In the genomic region with DNA sequence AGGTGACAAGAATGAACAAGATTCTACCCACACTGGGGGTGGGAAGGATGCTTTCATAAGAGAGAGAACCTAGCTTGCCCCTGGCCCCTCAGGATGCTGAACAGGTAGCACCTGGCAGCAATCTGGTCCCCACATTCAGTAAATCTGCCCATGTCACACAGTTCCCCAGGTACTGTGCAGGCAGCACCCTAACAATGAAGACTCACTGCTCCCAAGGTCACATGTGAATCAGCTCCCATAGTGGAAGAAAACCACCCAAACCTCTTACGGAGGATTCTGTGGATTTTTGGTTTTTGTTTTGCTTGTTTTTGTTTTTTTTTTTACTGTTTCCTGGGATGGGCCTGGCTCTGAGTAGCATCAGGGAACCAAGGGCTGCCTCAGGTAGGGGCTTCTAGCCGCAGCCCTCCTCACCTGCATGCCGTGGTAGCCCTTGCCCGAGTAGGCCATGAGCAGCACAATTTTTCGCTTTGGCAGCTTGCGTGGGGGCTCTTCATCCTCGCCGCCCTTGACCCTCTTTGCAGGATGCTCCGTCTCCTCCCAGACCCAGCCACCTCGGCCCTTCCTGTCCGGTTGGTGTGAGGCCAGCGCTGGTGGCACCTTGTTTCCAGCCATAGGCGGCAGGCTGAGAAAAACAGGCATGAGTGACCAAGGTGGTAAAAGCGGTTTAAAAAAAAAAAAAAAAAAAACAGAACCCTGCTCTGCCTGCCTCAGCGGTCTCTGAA, we compare ENCODE assay signal across 8 mouse cellular contexts. TPM values are rescaled to one million over a fixed set of nuclear protein-coding genes. Genes with fewer than 3 reads are reported as not detected.
DNase-seq lines count a peak whose midpoint lies in the region; ATAC-seq lines count a peak whose summit lies in the region.

No protein-coding gene starts in this region.

- peaks cover 9% of the 10 kb centered on the region for H3K4me1 ChIP-seq in kidney, embryonic 16.5 days (ENCODE audit: insufficient read depth, low read length)
- peaks cover 9% of the 10 kb centered on the region; the same call in 1 of the 2 replicates for H3K4me1 ChIP-seq in embryonic facial prominence, embryonic 12.5 days
- H3K4me1 ChIP-seq in hindbrain, embryonic 15.5 days (replicated peaks): peaks cover 24% of the 10 kb centered on the region
- H3K4me1 ChIP-seq in midbrain, embryonic 14.5 days (ENCODE audit: control insufficient read depth, insufficient read depth, low read length): peaks cover 12% of the 10 kb centered on the region

- peak overlapping the region; percentile 79 for H3K4me3 ChIP-seq in kidney, embryonic 16.5 days (ENCODE audit: low read length)
- H3K4me3 ChIP-seq in embryonic facial prominence, embryonic 12.5 days: peak overlapping the region; percentile 80
- H3K4me3 ChIP-seq in hindbrain, embryonic 15.5 days: peak overlapping the region; percentile 81
- peak overlapping the region; percentile 76 for H3K4me3 ChIP-seq in midbrain, embryonic 14.5 days (replicated peaks; ENCODE audit: low read depth, low read length)

- no peaks in the 10 kb centered on the region for H3K9me3 ChIP-seq in kidney, embryonic 16.5 days (ENCODE audit: low read length)
- no peaks in the 10 kb centered on the region for H3K9me3 ChIP-seq in embryonic facial prominence, embryonic 12.5 days
- H3K9me3 ChIP-seq in hindbrain, embryonic 15.5 days: no peaks in the 10 kb centered on the region
- no peaks in the 10 kb centered on the region for H3K9me3 ChIP-seq in midbrain, embryonic 14.5 days (ENCODE audit: control insufficient read depth, low read length)

- H3K9ac ChIP-seq in kidney, embryonic 16.5 days (replicated peaks; ENCODE audit: low read length): peak overlapping the region; percentile 81
- peak overlapping the region; percentile 83 for H3K9ac ChIP-seq in embryonic facial prominence, embryonic 12.5 days
- peak overlapping the region; percentile 69 for H3K9ac ChIP-seq in hindbrain, embryonic 15.5 days
- peak overlapping the region; percentile 72 for H3K9ac ChIP-seq in midbrain, embryonic 14.5 days (replicated peaks; ENCODE audit: low read length)

- peaks cover 28% of the 10 kb centered on the region for H3K36me3 ChIP-seq in kidney, embryonic 16.5 days (ENCODE audit: insufficient read depth, low read length)
- peaks cover 46% of the 10 kb centered on the region for H3K36me3 ChIP-seq in embryonic facial prominence, embryonic 12.5 days
- peaks cover 17% of the 10 kb centered on the region; the same call in 1 of the 2 replicates for H3K36me3 ChIP-seq in hindbrain, embryonic 15.5 days
- peaks cover 22% of the 10 kb centered on the region for H3K36me3 ChIP-seq in midbrain, embryonic 14.5 days (ENCODE audit: control insufficient read depth, insufficient read depth, low read length)

- DNase-seq in kidney, postnatal 36 days: no peak
- no peak for DNase-seq in midbrain, embryonic 14.5 days
- DNase-seq in yolk sac, embryonic 10.5 days (ENCODE audit: low spot score): no peak
- no peak for DNase-seq in embryo, embryonic 9.5 days (ENCODE audit: extremely low spot score)
- DNase-seq in layer of hippocampus, postnatal 10 days (ENCODE audit: low spot score in 2 of 2): no peak

- 12% methylated on average over 15 of the region's 15 CpGs for WGBS in kidney, embryonic 16.5 days
- 19% methylated on average over 15 of the region's 15 CpGs for WGBS in embryonic facial prominence, embryonic 12.5 days
- 22% methylated on average over 15 of the region's 15 CpGs for WGBS in hindbrain, embryonic 15.5 days
- WGBS in midbrain, embryonic 14.5 days: 26% methylated on average over 15 of the region's 15 CpGs

- H3K27ac ChIP-seq in kidney, embryonic 16.5 days (ENCODE audit: low read length): no peak overlapping the region
- H3K27ac ChIP-seq in embryonic facial prominence, embryonic 12.5 days: no peak overlapping the region
- H3K27ac ChIP-seq in hindbrain, embryonic 15.5 days (replicated peaks): no peak overlapping the region
- H3K27ac ChIP-seq in midbrain, embryonic 14.5 days (replicated peaks; ENCODE audit: low read depth, low read length): no peak overlapping the region

- H3K27me3 ChIP-seq in kidney, embryonic 16.5 days (ENCODE audit: insufficient read depth, low read length): no peaks in the 10 kb centered on the region
- no peaks in the 10 kb centered on the region for H3K27me3 ChIP-seq in embryonic facial prominence, embryonic 12.5 days
- no peaks in the 10 kb centered on the region for H3K27me3 ChIP-seq in hindbrain, embryonic 15.5 days
- no peaks in the 10 kb centered on the region for H3K27me3 ChIP-seq in midbrain, embryonic 14.5 days (ENCODE audit: control insufficient read depth, insufficient read depth, low read length)

- ATAC-seq in kidney, embryonic 16.5 days (ENCODE audit: low FRiP score, low TSS enrichment): no peak
- ATAC-seq in embryonic facial prominence, embryonic 12.5 days (ENCODE audit: insufficient number of reproducible peaks, insufficient read depth, low FRiP score, low TSS enrichment): no peak
- ATAC-seq in hindbrain, embryonic 15.5 days (ENCODE audit: low FRiP score, low read depth): no peak
- ATAC-seq in midbrain, embryonic 14.5 days (ENCODE audit: low FRiP score, low TSS enrichment): no peak

- H3K4me2 ChIP-seq in kidney, embryonic 16.5 days (replicated peaks; ENCODE audit: low read depth, low read length): peak overlapping the region; percentile 74
- H3K4me2 ChIP-seq in embryonic facial prominence, embryonic 12.5 days (replicated peaks): peak overlapping the region; percentile 72
- peak overlapping the region; percentile 91 for H3K4me2 ChIP-seq in hindbrain, embryonic 15.5 days
- H3K4me2 ChIP-seq in midbrain, embryonic 14.5 days (ENCODE audit: low read length): peak overlapping the region; percentile 94

RNA-seq across cellular contexts. Expression of a gene that starts 1.0 kb away (rescaled TPM):
- polyA plus RNA-seq in kidney, embryonic 16.5 days (2015; fragmentation: Nextera tagmentation; extraction: Ambion mirVana): 44.4 and 45.1 TPM in 2 replicates
- polyA plus RNA-seq in embryonic facial prominence, embryonic 12.5 days (2016; fragmentation: Nextera tagmentation; extraction: Ambion mirVana): 31.0 and 31.3 TPM in 2 replicates
- 22.8 and 23.3 TPM in 2 replicates for polyA plus RNA-seq in hindbrain, embryonic 15.5 days (2015; fragmentation: Nextera tagmentation; extraction: Ambion mirVana)
- polyA plus RNA-seq in midbrain, embryonic 14.5 days (2014; fragmentation: Nextera tagmentation; extraction: Ambion mirVana): 12.5 and 13.5 TPM in 2 replicates
- total RNA-seq in layer of hippocampus, postnatal 10 days (2021): 10 to 100 TPM; 17.6 to 18.3 TPM

RNA-seq across cellular contexts. Expression of a gene that starts 8.9 kb away (rescaled TPM):
- 49.2 and 55.6 TPM in 2 replicates for polyA plus RNA-seq in kidney, embryonic 16.5 days (2015; fragmentation: Nextera tagmentation; extraction: Ambion mirVana)
- polyA plus RNA-seq in embryonic facial prominence, embryonic 12.5 days (2016; fragmentation: Nextera tagmentation; extraction: Ambion mirVana): 50.5 and 51.9 TPM in 2 replicates
- 50.8 and 51.3 TPM in 2 replicates for polyA plus RNA-seq in hindbrain, embryonic 15.5 days (2015; fragmentation: Nextera tagmentation; extraction: Ambion mirVana)
- polyA plus RNA-seq in midbrain, embryonic 14.5 days (2014; fragmentation: Nextera tagmentation; extraction: Ambion mirVana): 41.0 and 55.3 TPM in 2 replicates
- 10 to 100 TPM; 72.4 to 91.5 TPM for total RNA-seq in layer of hippocampus, postnatal 10 days (2021)

RNA-seq across cellular contexts. Expression of a gene that starts 30.5 kb away (rescaled TPM):
- polyA plus RNA-seq in kidney, embryonic 16.5 days (2015; fragmentation: Nextera tagmentation; extraction: Ambion mirVana): 18.6 and 19.5 TPM in 2 replicates
- 26.5 and 28.1 TPM in 2 replicates for polyA plus RNA-seq in embryonic facial prominence, embryonic 12.5 days (2016; fragmentation: Nextera tagmentation; extraction: Ambion mirVana)
- 28.5 and 29.5 TPM in 2 replicates for polyA plus RNA-seq in hindbrain, embryonic 15.5 days (2015; fragmentation: Nextera tagmentation; extraction: Ambion mirVana)
- polyA plus RNA-seq in midbrain, embryonic 14.5 days (2014; fragmentation: Nextera tagmentation; extraction: Ambion mirVana): 59.0 and 66.0 TPM in 2 replicates
- 10 to 100 TPM; 66.7 to 73.7 TPM for total RNA-seq in layer of hippocampus, postnatal 10 days (2021)
